Mouse (Mus musculus): ENCODE data around the gene Tpsg1. TPM values are rescaled to one million over a fixed set of nuclear protein-coding genes. Genes with fewer than 3 reads are reported as not detected.

The Tpsg1 gene
- polyA plus RNA-seq (2014; fragmentation: Nextera tagmentation; extraction: Ambion mirVana): 2.1 and 6.3 TPM in 2 replicates

DNA sequence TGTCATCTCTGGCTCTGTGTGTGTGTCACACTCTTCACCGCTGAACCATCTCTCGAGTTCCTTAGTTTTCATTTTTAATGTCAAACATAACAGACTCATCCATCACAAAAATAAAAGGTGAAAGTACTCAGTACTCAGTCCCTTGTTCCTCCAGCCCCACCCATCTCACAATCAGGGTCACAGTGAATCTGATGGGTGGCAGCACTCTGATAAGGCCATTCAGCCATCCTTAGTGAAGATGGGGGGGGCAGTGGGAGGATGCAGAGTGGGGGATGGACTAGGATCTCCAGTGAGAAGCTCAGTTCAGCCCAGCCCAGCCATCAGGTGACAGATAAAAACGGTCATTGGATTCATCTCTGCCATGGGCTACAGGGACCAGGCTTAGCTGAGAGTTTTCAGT is at the start of gene Tpsg1:
Gene Tpsg1 (plus strand): TSS at position 301 of the 400 bp plus-strand sequence.
- Histone ChIP-seq H3K4me3 (ENCODE audit: low read depth, low read length) (no peak within 1 kb of the TSS), H3K27ac (ENCODE audit: low read depth) (no peak within 1 kb of the TSS), H3K9me3 (ENCODE audit: control insufficient read depth, low read length) (no peaks in the 10 kb centered on the region), H3K4me1 (replicated peaks; ENCODE audit: control insufficient read depth, insufficient read depth, low read length) (no peaks in the 10 kb centered on the region), H3K9ac (ENCODE audit: low read length) (no peak within 1 kb of the TSS), H3K4me2 (ENCODE audit: low read length) (no peak within 1 kb of the TSS), H3K27me3 (replicated peaks; ENCODE audit: control insufficient read depth, insufficient read depth, low read length) (no peaks in the 10 kb centered on the region), H3K36me3 (ENCODE audit: control insufficient read depth, insufficient read depth, low read length) (no peaks in the 10 kb centered on the region)
- WGBS: 74% methylated on average over 3 of the region's 3 CpGs
- no peak for DNase-seq (ENCODE audit: low spot score)
- ATAC-seq (replicated peaks; ENCODE audit: low FRiP score, low TSS enrichment, low read depth): no peak

DNA sequence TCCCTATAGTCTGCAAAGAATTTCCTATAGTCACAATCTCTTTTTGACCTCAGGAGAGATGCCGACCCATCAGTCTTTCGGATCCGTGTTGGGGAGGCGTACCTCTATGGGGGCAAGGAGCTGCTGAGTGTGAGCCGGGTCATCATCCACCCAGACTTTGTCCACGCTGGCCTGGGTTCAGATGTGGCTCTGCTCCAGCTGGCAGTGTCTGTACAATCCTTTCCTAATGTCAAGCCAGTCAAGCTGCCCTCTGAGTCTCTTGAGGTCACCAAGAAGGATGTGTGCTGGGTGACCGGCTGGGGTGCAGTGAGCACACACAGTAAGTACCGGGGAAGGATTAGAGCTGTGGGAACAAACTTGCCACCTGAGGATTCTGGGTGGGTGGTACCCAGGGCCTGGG is 48.3 kb upstream of the Tpsg1 start:
- no peaks in the 10 kb centered on the region for H3K27me3 ChIP-seq (replicated peaks; ENCODE audit: control insufficient read depth, insufficient read depth, low read length)
- no peaks in the 10 kb centered on the region for H3K9me3 ChIP-seq (ENCODE audit: control insufficient read depth, low read length)
- no peak overlapping the region for H3K9ac ChIP-seq (ENCODE audit: low read length)
- H3K36me3 ChIP-seq (ENCODE audit: control insufficient read depth, insufficient read depth, low read length): no peaks in the 10 kb centered on the region
- ATAC-seq (replicated peaks; ENCODE audit: low FRiP score, low TSS enrichment, low read depth) (no peak), DNase-seq (ENCODE audit: low spot score) (no peak)
- no peak overlapping the region for H3K27ac ChIP-seq (ENCODE audit: low read depth)
- H3K4me2 ChIP-seq (ENCODE audit: low read length): no peak overlapping the region
- 87% methylated on average over 8 of the region's 8 CpGs for WGBS
- no peaks in the 10 kb centered on the region for H3K4me1 ChIP-seq (replicated peaks; ENCODE audit: control insufficient read depth, insufficient read depth, low read length)
- no peak overlapping the region for H3K4me3 ChIP-seq (ENCODE audit: low read depth, low read length)

- no peak for ATAC-seq (replicated peaks; ENCODE audit: low FRiP score, low TSS enrichment, low read depth)
- H3K9ac ChIP-seq (ENCODE audit: low read length): no peak overlapping the region
- H3K27me3 ChIP-seq (replicated peaks; ENCODE audit: control insufficient read depth, insufficient read depth, low read length): no peaks in the 10 kb centered on the region
- no peak overlapping the region for H3K27ac ChIP-seq (ENCODE audit: low read depth)
- WGBS: 15% methylated on average over 2 of the region's 2 CpGs
- H3K9me3 ChIP-seq (ENCODE audit: control insufficient read depth, low read length): no peaks in the 10 kb centered on the region
- H3K36me3 ChIP-seq (ENCODE audit: control insufficient read depth, insufficient read depth, low read length): no peaks in the 10 kb centered on the region
- H3K4me2 ChIP-seq (ENCODE audit: low read length): no peak overlapping the region
- no peak overlapping the region for H3K4me3 ChIP-seq (ENCODE audit: low read depth, low read length)
- DNase-seq (ENCODE audit: low spot score): no peak
- no peaks in the 10 kb centered on the region for H3K4me1 ChIP-seq (replicated peaks; ENCODE audit: control insufficient read depth, insufficient read depth, low read length)
Observed at GRCm38 (mm10) chr17:25322930-25323329, 46.1 kb upstream of the Tpsg1 start.

DNA sequence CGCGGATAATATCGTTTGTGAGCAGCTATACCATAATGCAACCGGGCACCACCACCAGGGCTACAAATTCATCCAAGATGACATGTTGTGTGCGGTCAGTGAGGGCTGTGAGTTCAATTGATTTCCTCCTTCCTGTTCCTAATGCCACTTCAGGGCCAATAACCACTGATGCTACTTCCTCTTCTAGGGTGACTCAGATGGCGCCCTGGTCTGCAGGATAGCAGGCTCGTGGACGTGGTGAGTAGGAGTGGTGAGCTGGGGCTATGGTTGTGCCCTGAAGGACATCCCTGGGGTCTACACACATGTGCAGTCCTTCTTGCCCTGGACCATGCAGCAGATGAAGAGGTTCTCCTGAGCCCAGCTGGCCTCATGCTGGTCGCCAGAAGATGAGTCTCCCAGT is 36.8 kb upstream of the Tpsg1 start:
- no peaks in the 10 kb centered on the region for H3K36me3 ChIP-seq (ENCODE audit: control insufficient read depth, insufficient read depth, low read length)
- no peak overlapping the region for H3K4me3 ChIP-seq (ENCODE audit: low read depth, low read length)
- H3K27me3 ChIP-seq (replicated peaks; ENCODE audit: control insufficient read depth, insufficient read depth, low read length): peaks cover 6% of the 10 kb centered on the region; the same call in 1 of the 2 replicates
- no peaks in the 10 kb centered on the region for H3K4me1 ChIP-seq (replicated peaks; ENCODE audit: control insufficient read depth, insufficient read depth, low read length)
- no peak overlapping the region for H3K27ac ChIP-seq (ENCODE audit: low read depth)
- no peaks in the 10 kb centered on the region for H3K9me3 ChIP-seq (ENCODE audit: control insufficient read depth, low read length)
- no peak overlapping the region for H3K4me2 ChIP-seq (ENCODE audit: low read length)
- no peak for ATAC-seq (replicated peaks; ENCODE audit: low FRiP score, low TSS enrichment, low read depth)
- WGBS: 71% methylated on average over 9 of the region's 9 CpGs
- DNase-seq (ENCODE audit: low spot score): no peak
- no peak overlapping the region for H3K9ac ChIP-seq (ENCODE audit: low read length)

DNA sequence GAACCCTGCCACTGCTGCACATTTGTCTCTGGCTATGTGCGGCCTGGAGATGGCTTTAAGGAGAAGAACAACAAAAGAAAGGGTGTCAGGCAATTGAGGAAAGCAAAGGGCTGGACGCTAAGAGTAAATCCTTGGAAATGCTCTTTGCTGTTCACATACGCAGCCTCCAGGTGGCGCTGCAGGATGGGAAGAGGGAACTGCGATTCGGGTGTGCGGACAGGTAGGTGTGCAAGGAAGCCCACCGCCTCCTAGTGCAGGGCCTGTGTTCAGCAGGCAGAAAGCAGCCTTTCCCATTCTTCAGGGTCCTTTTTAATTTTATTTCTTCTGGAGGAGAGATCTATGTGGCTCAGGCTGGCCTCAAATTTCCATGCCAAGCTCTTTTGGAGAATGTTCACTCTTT is 35.1 kb upstream of the Tpsg1 start:
- Histone ChIP-seq H3K4me1 (replicated peaks; ENCODE audit: control insufficient read depth, insufficient read depth, low read length) (no peaks in the 10 kb centered on the region), H3K36me3 (ENCODE audit: control insufficient read depth, insufficient read depth, low read length) (no peaks in the 10 kb centered on the region), H3K9me3 (ENCODE audit: control insufficient read depth, low read length) (no peaks in the 10 kb centered on the region), H3K9ac (ENCODE audit: low read length) (no peak overlapping the region), H3K27ac (ENCODE audit: low read depth) (no peak overlapping the region), H3K27me3 (replicated peaks; ENCODE audit: control insufficient read depth, insufficient read depth, low read length) (peaks cover 6% of the 10 kb centered on the region; the same call in 1 of the 2 replicates), H3K4me3 (ENCODE audit: low read depth, low read length) (no peak overlapping the region), H3K4me2 (ENCODE audit: low read length) (no peak overlapping the region)
- DNase-seq (ENCODE audit: low spot score) (peak; percentile 86), ATAC-seq (replicated peaks; ENCODE audit: low FRiP score, low TSS enrichment, low read depth) (no peak)
- 2% methylated on average over 8 of the region's 8 CpGs for WGBS

- Histone ChIP-seq H3K4me2 (ENCODE audit: low read length) (no peak overlapping the region), H3K4me1 (replicated peaks; ENCODE audit: control insufficient read depth, insufficient read depth, low read length) (no peaks in the 10 kb centered on the region), H3K4me3 (ENCODE audit: low read depth, low read length) (no peak overlapping the region), H3K9me3 (ENCODE audit: control insufficient read depth, low read length) (no peaks in the 10 kb centered on the region), H3K9ac (ENCODE audit: low read length) (no peak overlapping the region), H3K27me3 (replicated peaks; ENCODE audit: control insufficient read depth, insufficient read depth, low read length) (0 out of 2 replicates have a peak, but pooled peaks cover 6% of the 10 kb centered on the region), H3K36me3 (ENCODE audit: control insufficient read depth, insufficient read depth, low read length) (no peaks in the 10 kb centered on the region), H3K27ac (ENCODE audit: low read depth) (no peak overlapping the region)
- 77% methylated on average over 4 of the region's 4 CpGs for WGBS
- DNase-seq (ENCODE audit: low spot score) (no peak), ATAC-seq (replicated peaks; ENCODE audit: low FRiP score, low TSS enrichment, low read depth) (no peak)
Observed at GRCm38 (mm10) chr17:25338218-25338617, 30.9 kb upstream of the Tpsg1 start.

DNA sequence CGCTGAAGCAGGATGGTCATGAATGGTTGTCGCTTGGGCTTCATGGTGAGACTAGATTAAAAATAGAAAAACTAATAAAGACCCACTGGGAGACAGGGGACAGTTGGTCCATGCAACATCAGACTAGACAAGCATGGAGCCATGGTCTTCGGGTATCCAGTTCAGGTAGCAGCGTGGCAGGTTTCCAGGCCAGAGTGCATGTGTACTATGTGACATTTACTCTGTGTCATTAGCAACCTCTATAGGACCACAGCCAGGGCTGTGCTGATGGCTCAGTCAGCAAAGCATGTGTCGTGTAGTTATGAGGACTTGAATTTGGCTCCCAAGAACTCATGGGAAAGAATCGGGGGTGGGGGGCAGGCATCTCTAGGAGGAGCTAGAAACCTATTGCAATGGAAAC is 29.1 kb upstream of the Tpsg1 start:
- 91% methylated on average over 6 of the region's 6 CpGs for WGBS
- Histone ChIP-seq H3K9ac (ENCODE audit: low read length) (no peak overlapping the region), H3K9me3 (ENCODE audit: control insufficient read depth, low read length) (no peaks in the 10 kb centered on the region), H3K4me2 (ENCODE audit: low read length) (no peak overlapping the region), H3K36me3 (ENCODE audit: control insufficient read depth, insufficient read depth, low read length) (no peaks in the 10 kb centered on the region), H3K27me3 (replicated peaks; ENCODE audit: control insufficient read depth, insufficient read depth, low read length) (no peaks in the 10 kb centered on the region), H3K4me1 (replicated peaks; ENCODE audit: control insufficient read depth, insufficient read depth, low read length) (no peaks in the 10 kb centered on the region), H3K4me3 (ENCODE audit: low read depth, low read length) (no peak overlapping the region), H3K27ac (ENCODE audit: low read depth) (no peak overlapping the region)
- DNase-seq (ENCODE audit: low spot score): no peak
- no peak for ATAC-seq (replicated peaks; ENCODE audit: low FRiP score, low TSS enrichment, low read depth)

- Histone ChIP-seq H3K27ac (ENCODE audit: low read depth) (no peak overlapping the region), H3K9me3 (ENCODE audit: control insufficient read depth, low read length) (no peaks in the 10 kb centered on the region), H3K4me3 (ENCODE audit: low read depth, low read length) (no peak overlapping the region), H3K27me3 (replicated peaks; ENCODE audit: control insufficient read depth, insufficient read depth, low read length) (no peaks in the 10 kb centered on the region), H3K9ac (ENCODE audit: low read length) (no peak overlapping the region), H3K4me2 (ENCODE audit: low read length) (no peak overlapping the region), H3K4me1 (replicated peaks; ENCODE audit: control insufficient read depth, insufficient read depth, low read length) (no peaks in the 10 kb centered on the region), H3K36me3 (ENCODE audit: control insufficient read depth, insufficient read depth, low read length) (no peaks in the 10 kb centered on the region)
- 41% methylated on average over 3 of the region's 3 CpGs for WGBS
- ATAC-seq (replicated peaks; ENCODE audit: low FRiP score, low TSS enrichment, low read depth) (no peak), DNase-seq (ENCODE audit: low spot score) (no peak)
Observed at GRCm38 (mm10) chr17:25341490-25341889, 27.6 kb upstream of the Tpsg1 start.

DNA sequence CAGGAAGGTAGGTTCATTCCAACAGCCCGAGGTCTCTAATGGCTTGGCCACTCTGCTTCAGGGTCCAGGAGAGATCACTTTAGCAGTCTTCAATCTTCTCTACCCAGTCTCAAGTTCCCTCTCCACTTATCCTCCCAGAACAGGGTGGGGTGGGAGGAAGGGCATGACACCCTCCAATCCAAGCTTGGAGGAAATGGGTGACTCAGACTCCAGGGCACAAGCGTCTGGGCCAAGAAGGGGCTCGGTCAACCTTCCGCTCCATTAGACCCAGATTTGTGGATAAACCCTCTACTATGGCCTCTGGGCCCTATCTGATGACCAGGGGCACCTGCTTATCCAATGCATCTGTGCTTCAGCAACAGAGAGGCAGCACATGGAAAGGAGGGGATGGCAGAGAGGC is 23.6 kb upstream of the Tpsg1 start, which contains the start of gene Tpsab1:
Gene Tpsab1 (minus strand): TSS at position 101 of the 400 bp plus-strand sequence.
- no peak for DNase-seq (ENCODE audit: low spot score)

More for the DNA sequence above, 23.6 kb upstream of the Tpsg1 start, which contains the start of gene Tpsab1:
- H3K9me3 ChIP-seq (ENCODE audit: control insufficient read depth, low read length): no peaks in the 10 kb centered on the region
- no peak within 1 kb of the TSS for H3K4me2 ChIP-seq (ENCODE audit: low read length)
- ATAC-seq (replicated peaks; ENCODE audit: low FRiP score, low TSS enrichment, low read depth): no peak
- no peaks in the 10 kb centered on the region for H3K36me3 ChIP-seq (ENCODE audit: control insufficient read depth, insufficient read depth, low read length)
- H3K27me3 ChIP-seq (replicated peaks; ENCODE audit: control insufficient read depth, insufficient read depth, low read length): no peaks in the 10 kb centered on the region
- H3K27ac ChIP-seq (ENCODE audit: low read depth): no peak within 1 kb of the TSS
- H3K9ac ChIP-seq (ENCODE audit: low read length): no peak within 1 kb of the TSS
- no peak within 1 kb of the TSS for H3K4me3 ChIP-seq (ENCODE audit: low read depth, low read length)
- no peaks in the 10 kb centered on the region for H3K4me1 ChIP-seq (replicated peaks; ENCODE audit: control insufficient read depth, insufficient read depth, low read length)
- WGBS: 88% methylated on average over 4 of the region's 4 CpGs
